Mouse (Mus musculus): ENCODE measurements around the gene Serpina3j. TPM values are rescaled to one million over a fixed set of nuclear protein-coding genes. Genes with fewer than 3 reads are reported as not detected.

The Serpina3j gene
- polyA plus RNA-seq (2012; rRNA removed): not detected in 2 replicates

GRCm38 (mm10) chr12:104314253-104314652 is at the start of gene Serpina3j:
TSS of gene Serpina3j (plus strand) at chr12:104314553.

GRCm38 (mm10) chr12:104338226-104338625 is 23.9 kb downstream of the Serpina3j start, which contains the start of the genes Serpina3k and Serpina3m:
TSS of gene Serpina3k (plus strand) at chr12:104338486.
TSS of gene Serpina3m (plus strand) at chr12:104338486.

Other genes with a start within 250 kb of the Serpina3j start
- gene Serpina5, start 213.4 kb upstream of the Serpina3j start, polyA plus RNA-seq (2012; rRNA removed): not detected in 2 replicates
- not detected in 2 replicates for gene Serpina3a, start 201.8 kb upstream of the Serpina3j start, polyA plus RNA-seq (2012; rRNA removed)
- gene Serpina3b, start 186.6 kb upstream of the Serpina3j start, polyA plus RNA-seq (2012; rRNA removed): not detected in 2 replicates
- 0.60 and 0.78 TPM in 2 replicates for gene Serpina3c, start 160.7 kb upstream of the Serpina3j start, polyA plus RNA-seq (2012; rRNA removed)
- gene Serpina3f, start 100.0 kb upstream of the Serpina3j start, polyA plus RNA-seq (2012; rRNA removed): 0.10 and 0.16 TPM in 2 replicates
- 3.3 and 4.2 TPM in 2 replicates for gene Serpina3g, start 78.3 kb upstream of the Serpina3j start, polyA plus RNA-seq (2012; rRNA removed)
- 0.05 and 0.07 TPM in 2 replicates for gene Serpina3i, start 51.4 kb upstream of the Serpina3j start, polyA plus RNA-seq (2012; rRNA removed)
- 0.07 TPM in 1 of 2 replicates, not detected in the other for gene Serpina3k, start 23.9 kb downstream of the Serpina3j start, polyA plus RNA-seq (2012; rRNA removed)
- 0.13 TPM in 1 of 2 replicates, not detected in the other for gene Serpina3m, start 23.9 kb downstream of the Serpina3j start, polyA plus RNA-seq (2012; rRNA removed)
- 20.8 and 24.4 TPM in 2 replicates for gene Serpina3n, start 92.2 kb downstream of the Serpina3j start, polyA plus RNA-seq (2012; rRNA removed)
- gene Gsc, start 158.8 kb downstream of the Serpina3j start, polyA plus RNA-seq (2012; rRNA removed): not detected in 2 replicates